Comparison of ENCODE assay signal across 10 mouse cellular contexts in the genomic region with DNA sequence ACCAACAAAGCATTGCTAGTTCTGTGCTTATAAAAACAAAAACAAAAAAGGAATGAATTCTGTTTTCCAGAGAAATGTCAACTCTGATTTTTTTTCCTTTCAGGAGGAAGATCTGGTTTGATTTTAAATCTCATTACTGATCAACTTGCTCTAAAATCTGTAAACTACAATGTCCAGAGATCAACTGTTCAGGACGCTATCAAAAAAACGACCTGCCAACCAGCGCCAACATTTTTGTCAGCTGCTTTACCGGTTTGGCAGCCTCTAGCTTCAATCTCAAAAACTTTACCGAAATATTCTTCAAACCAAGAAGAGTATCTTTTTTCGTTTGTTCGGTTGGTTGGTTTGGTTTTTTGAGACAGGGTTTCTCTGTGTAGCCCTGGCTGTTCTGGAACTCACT. TPM values are rescaled to one million over a fixed set of nuclear protein-coding genes. Genes with fewer than 3 reads are reported as not detected.
DNase-seq lines count a peak whose midpoint lies in the region; ATAC-seq lines count a peak whose summit lies in the region.
"Had no signal": no experiment of that assay in that cellular context is flagged by ENCODE, and none has a peak within 500 bp of the region (broad histone marks: within the 10 kb centered on the region; RNA-seq: fewer than 3 reads in every experiment).

No protein-coding gene starts in this region.

- H3K4me3 ChIP-seq in kidney, embryonic 16.5 days (ENCODE audit: low read length) = peak overlapping the region; percentile 59; the same call in 1 of the 2 replicates
- H3K4me3 ChIP-seq in embryonic facial prominence, embryonic 10.5 days = peak overlapping the region; percentile 97; the same call in 1 of the 2 replicates
- peak overlapping the region; percentile 90; the same call in 1 of the 2 replicates for H3K4me3 ChIP-seq in hindbrain, embryonic 14.5 days (replicated peaks; ENCODE audit: low read length)
- peak overlapping the region; percentile 95 for H3K4me3 ChIP-seq in midbrain, embryonic 13.5 days (replicated peaks)

- H3K9ac ChIP-seq in kidney, embryonic 16.5 days (replicated peaks; ENCODE audit: low read length) = no peak overlapping the region
- H3K9ac ChIP-seq in hindbrain, embryonic 14.5 days = 0 out of 2 replicates have a peak overlapping the region, but pooled peaks have one; percentile 11
- H3K9ac ChIP-seq in midbrain, embryonic 13.5 days (replicated peaks) = no peak overlapping the region

- no peak overlapping the region for H3K27ac ChIP-seq in kidney, embryonic 16.5 days (ENCODE audit: low read length)
- no peak overlapping the region for H3K27ac ChIP-seq in embryonic facial prominence, embryonic 10.5 days (replicated peaks)
- no peak overlapping the region for H3K27ac ChIP-seq in hindbrain, embryonic 14.5 days
- no peak overlapping the region for H3K27ac ChIP-seq in midbrain, embryonic 13.5 days

- H3K27me3 ChIP-seq in kidney, embryonic 16.5 days (ENCODE audit: insufficient read depth, low read length) = no peaks in the 10 kb centered on the region
- H3K27me3 ChIP-seq in embryonic facial prominence, embryonic 10.5 days (replicated peaks; ENCODE audit: low read depth, poor library complexity, severe bottlenecking) = no peaks in the 10 kb centered on the region; the same call in 1 of the 2 replicates
- H3K27me3 ChIP-seq in hindbrain, embryonic 14.5 days (ENCODE audit: control insufficient read depth, insufficient read depth, low read length) = no peaks in the 10 kb centered on the region
- H3K27me3 ChIP-seq in midbrain, embryonic 13.5 days = 0 out of 2 replicates have a peak, but pooled peaks cover 4% of the 10 kb centered on the region

- WGBS in kidney, embryonic 16.5 days = 77% methylated on average over 7 of the region's 7 CpGs
- WGBS in embryonic facial prominence, embryonic 10.5 days = 85% methylated on average over 7 of the region's 7 CpGs
- 89% methylated on average over 7 of the region's 7 CpGs for WGBS in hindbrain, embryonic 14.5 days
- 90% methylated on average over 7 of the region's 7 CpGs for WGBS in midbrain, embryonic 13.5 days

- H3K4me1 ChIP-seq in kidney, embryonic 16.5 days (ENCODE audit: insufficient read depth, low read length) = peaks cover 27% of the 10 kb centered on the region
- peaks cover 25% of the 10 kb centered on the region for H3K4me1 ChIP-seq in embryonic facial prominence, embryonic 10.5 days
- peaks cover 20% of the 10 kb centered on the region for H3K4me1 ChIP-seq in hindbrain, embryonic 14.5 days (replicated peaks; ENCODE audit: control insufficient read depth, insufficient read depth, low read length)
- H3K4me1 ChIP-seq in midbrain, embryonic 13.5 days (replicated peaks) = peaks cover 31% of the 10 kb centered on the region

- H3K4me2 ChIP-seq in kidney, embryonic 16.5 days (replicated peaks; ENCODE audit: low read depth, low read length) = peak overlapping the region; percentile 75
- H3K4me2 ChIP-seq in hindbrain, embryonic 14.5 days (replicated peaks) = peak overlapping the region; percentile 89
- H3K4me2 ChIP-seq in midbrain, embryonic 13.5 days (replicated peaks) = peak overlapping the region; percentile 89; the same call in 1 of the 2 replicates

- no peak for DNase-seq in kidney, postnatal 14 days
- no peak for DNase-seq in embryonic facial prominence, embryonic 10.5 days (ENCODE audit: low spot score)
- DNase-seq in hindbrain, embryonic 14.5 days (ENCODE audit: low spot score) = no peak
- DNase-seq in gastrocnemius, postnatal 4 days (ENCODE audit: low spot score in 2 of 2) = no peak
- no peak for DNase-seq in B cell, adult 2 months
- DNase-seq: right cerebral cortex, adult 18-20 months had no signal

- ATAC-seq in kidney, embryonic 16.5 days (ENCODE audit: low FRiP score, low TSS enrichment) = no peak
- ATAC-seq in hindbrain, embryonic 14.5 days (ENCODE audit: low FRiP score) = no peak
- ATAC-seq in midbrain, embryonic 13.5 days = no peak
- no peak for ATAC-seq in frontal cortex, adult (ENCODE audit: low TSS enrichment)

- no peaks in the 10 kb centered on the region for H3K9me3 ChIP-seq in kidney, embryonic 16.5 days (ENCODE audit: low read length)
- no peaks in the 10 kb centered on the region for H3K9me3 ChIP-seq in embryonic facial prominence, embryonic 10.5 days
- no peaks in the 10 kb centered on the region for H3K9me3 ChIP-seq in hindbrain, embryonic 14.5 days (ENCODE audit: control insufficient read depth, low read length)
- H3K9me3 ChIP-seq in midbrain, embryonic 13.5 days = no peaks in the 10 kb centered on the region

- no peaks in the 10 kb centered on the region for H3K36me3 ChIP-seq in kidney, embryonic 16.5 days (ENCODE audit: insufficient read depth, low read length)
- H3K36me3 ChIP-seq in embryonic facial prominence, embryonic 10.5 days (replicated peaks) = no peaks in the 10 kb centered on the region
- no peaks in the 10 kb centered on the region for H3K36me3 ChIP-seq in hindbrain, embryonic 14.5 days (replicated peaks; ENCODE audit: control insufficient read depth, insufficient read depth)
- no peaks in the 10 kb centered on the region for H3K36me3 ChIP-seq in midbrain, embryonic 13.5 days

RNA-seq across cellular contexts. Expression of a gene that starts 2.3 kb away (rescaled TPM):
- 10.3 and 11.3 TPM in 2 replicates for polyA plus RNA-seq in kidney, embryonic 16.5 days (2015; fragmentation: Nextera tagmentation; extraction: Ambion mirVana)
- 9.9 TPM in 2 replicates for polyA plus RNA-seq in embryonic facial prominence, embryonic 10.5 days (2016; fragmentation: Nextera tagmentation; extraction: Ambion mirVana)
- polyA plus RNA-seq in hindbrain, embryonic 14.5 days (2014; fragmentation: Nextera tagmentation; extraction: Ambion mirVana) = 16.3 and 17.6 TPM in 2 replicates
- 13.2 and 14.5 TPM in 2 replicates for polyA plus RNA-seq in midbrain, embryonic 13.5 days (2015; fragmentation: Nextera tagmentation; extraction: Ambion mirVana)
- total RNA-seq in gastrocnemius, postnatal 4 days (2021) = 10 to 100 TPM; 69.6 to 76.7 TPM

RNA-seq across cellular contexts. Expression of a gene that starts 20.1 kb away (rescaled TPM):
- 29.8 and 31.2 TPM in 2 replicates for polyA plus RNA-seq in kidney, embryonic 16.5 days (2015; fragmentation: Nextera tagmentation; extraction: Ambion mirVana)
- 36.4 and 41.5 TPM in 2 replicates for polyA plus RNA-seq in embryonic facial prominence, embryonic 10.5 days (2016; fragmentation: Nextera tagmentation; extraction: Ambion mirVana)
- polyA plus RNA-seq in hindbrain, embryonic 14.5 days (2014; fragmentation: Nextera tagmentation; extraction: Ambion mirVana) = 18.5 and 18.8 TPM in 2 replicates
- 23.7 and 30.0 TPM in 2 replicates for polyA plus RNA-seq in midbrain, embryonic 13.5 days (2015; fragmentation: Nextera tagmentation; extraction: Ambion mirVana)
- 10 to 100 TPM in 1 of 2 experiments, 1 to 10 TPM in 1; 6.7 to 10.6 TPM for total RNA-seq in gastrocnemius, postnatal 4 days (2021)

RNA-seq across cellular contexts. Expression of a gene that starts 20.2 kb away (rescaled TPM):
- 22.3 and 22.8 TPM in 2 replicates for polyA plus RNA-seq in kidney, embryonic 16.5 days (2015; fragmentation: Nextera tagmentation; extraction: Ambion mirVana)
- polyA plus RNA-seq in embryonic facial prominence, embryonic 10.5 days (2016; fragmentation: Nextera tagmentation; extraction: Ambion mirVana) = 20.4 and 22.7 TPM in 2 replicates
- polyA plus RNA-seq in hindbrain, embryonic 14.5 days (2014; fragmentation: Nextera tagmentation; extraction: Ambion mirVana) = 20.4 and 25.2 TPM in 2 replicates
- polyA plus RNA-seq in midbrain, embryonic 13.5 days (2015; fragmentation: Nextera tagmentation; extraction: Ambion mirVana) = 24.1 and 25.0 TPM in 2 replicates
- 10 to 100 TPM; 12.8 to 15.5 TPM for total RNA-seq in gastrocnemius, postnatal 4 days (2021)

RNA-seq across cellular contexts. Expression of a gene that starts 20.3 kb away (rescaled TPM):
- 0.11 TPM in 1 of 2 replicates, not detected in the other for polyA plus RNA-seq in kidney, embryonic 16.5 days (2015; fragmentation: Nextera tagmentation; extraction: Ambion mirVana)
- polyA plus RNA-seq in embryonic facial prominence, embryonic 10.5 days (2016; fragmentation: Nextera tagmentation; extraction: Ambion mirVana) = 0.16 TPM in 1 of 2 replicates, not detected in the other
- 0.54 TPM in 1 of 2 replicates, not detected in the other for polyA plus RNA-seq in hindbrain, embryonic 14.5 days (2014; fragmentation: Nextera tagmentation; extraction: Ambion mirVana)
- polyA plus RNA-seq in midbrain, embryonic 13.5 days (2015; fragmentation: Nextera tagmentation; extraction: Ambion mirVana) = 0.46 TPM in 1 of 2 replicates, not detected in the other
- under 1 TPM; 0.20 to 0.21 TPM for total RNA-seq in gastrocnemius, postnatal 4 days (2021)
- polyA plus RNA-seq: embryonic facial prominence, embryonic 11.5 days had no signal

RNA-seq across cellular contexts. Expression of a gene that starts 43.3 kb away (rescaled TPM):
- polyA plus RNA-seq in kidney, embryonic 16.5 days (2015; fragmentation: Nextera tagmentation; extraction: Ambion mirVana) = 0.14 TPM in 1 of 2 replicates, not detected in the other
- polyA plus RNA-seq in embryonic facial prominence, embryonic 10.5 days (2016; fragmentation: Nextera tagmentation; extraction: Ambion mirVana) = 0.24 and 0.42 TPM in 2 replicates
- polyA plus RNA-seq in hindbrain, embryonic 14.5 days (2014; fragmentation: Nextera tagmentation; extraction: Ambion mirVana) = 0.26 and 0.31 TPM in 2 replicates
- 0.08 and 0.63 TPM in 2 replicates for polyA plus RNA-seq in midbrain, embryonic 13.5 days (2015; fragmentation: Nextera tagmentation; extraction: Ambion mirVana)
- under 1 TPM in 1 of 2 experiments, not detected in 1; 0.23 TPM for total RNA-seq in gastrocnemius, postnatal 4 days (2021)
- polyA plus RNA-seq: embryonic facial prominence, embryonic 11.5 days had no signal
